Mouse (Mus musculus): ENCODE results near the gene Cldn4. TPM values are rescaled to one million over a fixed set of nuclear protein-coding genes. Genes with fewer than 3 reads are reported as not detected.
"Not testable (repeated sequence)": the region's sequence is repeated elsewhere in the genome, so short reads cannot be mapped to it uniquely, and the experiment has no call there.

Gene Cldn4
- total RNA-seq, 1 experiment, result 150 TPM

DNA sequence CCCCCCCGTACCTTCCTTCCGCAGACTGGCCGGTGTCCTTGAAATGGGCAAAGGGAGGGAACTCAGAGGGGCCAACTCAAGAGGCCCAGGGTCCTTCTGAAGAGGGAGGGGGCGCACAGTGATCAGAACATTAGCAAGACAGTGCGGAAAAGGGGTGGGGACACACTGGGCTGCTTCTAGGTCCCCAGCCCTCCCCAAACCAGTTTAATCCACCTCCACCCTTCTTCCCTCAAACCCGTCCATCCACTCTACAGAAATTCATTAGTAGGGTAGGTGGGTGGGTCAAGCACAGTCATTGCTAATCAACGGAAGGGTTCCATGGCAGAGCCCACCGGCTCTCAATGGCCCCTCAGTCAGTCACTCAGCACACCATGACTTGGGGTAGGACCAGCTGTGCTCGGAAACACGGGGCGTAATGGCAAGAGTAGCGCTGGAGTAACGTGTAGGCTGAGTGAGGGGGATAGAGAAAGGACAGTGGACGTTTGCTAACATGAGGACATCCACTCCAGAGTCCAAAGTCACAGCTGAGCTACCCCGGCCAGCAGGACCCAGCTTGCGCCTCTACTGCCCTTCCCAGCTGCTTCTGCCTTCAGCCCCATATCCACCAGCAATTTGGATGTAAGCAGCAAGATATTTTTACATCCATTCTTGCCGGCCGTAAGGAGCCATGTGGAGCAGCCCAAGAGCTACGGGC is 1.3 kb downstream of the Cldn4 start:
- DNase-seq (ENCODE audit: low read depth, low spot score), result no peak
- peak overlapping the region; percentile 84 for H3K27ac ChIP-seq (ENCODE audit: insufficient read depth, low read depth, low read length, poor library complexity, severe bottlenecking)
- H3K9me3 ChIP-seq (ENCODE audit: control insufficient read depth, insufficient read depth, low read depth, low read length), result no peaks in the 10 kb centered on the region
- no peak for TF ChIP-seq MAFK (IDR thresholded peaks at IDR 0.05; ENCODE audit: insufficient read depth, low read depth, low read length)
- TF ChIP-seq CHD2 (IDR thresholded peaks at IDR 0.05; ENCODE audit: low read depth, low read length), result no peak
- TF ChIP-seq ZC3H11A (IDR thresholded peaks at IDR 0.05; ENCODE audit: borderline replicate concordance, low read depth, low read length), result no peak
- TF ChIP-seq ZNF384 (IDR thresholded peaks at IDR 0.05; ENCODE audit: low read depth, low read length), result no peak
- TF ChIP-seq HCFC1 (IDR thresholded peaks at IDR 0.05; ENCODE audit: borderline replicate concordance, insufficient read depth, low read length), result no peak
- H3K9ac ChIP-seq (ENCODE audit: insufficient read depth, low read depth, low read length, poor library complexity, severe bottlenecking), result peak overlapping the region; percentile 69
- peaks cover 12 to 42% of the 10 kb centered on the region in 2 experiments; a peak in 3 of 4 replicates for H3K4me1 ChIP-seq (ENCODE audit: control insufficient read depth in 2 of 2, insufficient read depth in 2 of 2, low read length in 2 of 2, poor library complexity in 1 of 2)
- H3K4me3 ChIP-seq (ENCODE audit: insufficient read depth in 1 of 2, low read depth in 1 of 2, low read length in 2 of 2, poor library complexity in 1 of 2, severe bottlenecking in 1 of 2), result peak overlapping the region; percentile 66 to 82
- H3K36me3 ChIP-seq (ENCODE audit: control insufficient read depth, insufficient read depth, low read length, poor library complexity, severe bottlenecking), result peaks cover 12% of the 10 kb centered on the region; the same call in 1 of the 2 replicates
- in situ Hi-C loops (cut with MboI; ENCODE audit: low sequenced_read_pairs in 2 of 2, unreplicated experiment in 2 of 2), result no loop called here

DNA sequence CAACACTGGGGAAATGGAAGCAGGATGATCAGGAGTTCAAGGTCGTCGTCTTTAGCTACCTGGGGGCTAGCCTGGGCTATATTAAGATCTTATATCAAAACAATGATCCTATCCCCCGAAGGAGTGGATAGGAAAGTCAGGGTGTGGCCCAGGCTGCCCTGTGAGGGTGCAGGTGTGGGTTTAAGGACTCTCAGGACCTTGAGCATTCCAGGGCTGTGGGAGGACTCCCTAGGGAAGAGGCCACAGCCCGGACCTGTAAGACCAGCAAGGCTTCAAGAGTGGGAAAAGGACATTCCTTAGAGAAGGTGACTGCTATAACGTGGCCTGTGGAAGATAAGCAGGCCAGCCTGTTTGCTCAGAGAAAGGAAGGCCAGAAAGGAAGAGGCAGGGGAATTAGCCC is 2.6 kb downstream of the Cldn4 start:
- Histone ChIP-seq H3K9ac (ENCODE audit: insufficient read depth, low read depth, low read length, poor library complexity, severe bottlenecking) (peak overlapping the region; percentile 50), H3K4me3 (ENCODE audit: insufficient read depth in 1 of 2, low read depth in 1 of 2, low read length in 2 of 2, poor library complexity in 1 of 2, severe bottlenecking in 1 of 2) (peak overlapping the region in 1 of 2 experiments; percentile 66; a peak in 2 of 4 replicates), H3K9me3 (ENCODE audit: control insufficient read depth, insufficient read depth, low read depth, low read length) (no peaks in the 10 kb centered on the region), H3K4me1 (ENCODE audit: control insufficient read depth in 2 of 2, insufficient read depth in 2 of 2, low read length in 2 of 2, poor library complexity in 1 of 2) (peaks cover 12 to 40% of the 10 kb centered on the region in 2 experiments; a peak in 3 of 4 replicates), H3K27ac (ENCODE audit: insufficient read depth, low read depth, low read length, poor library complexity, severe bottlenecking) (peak overlapping the region; percentile 95), H3K36me3 (ENCODE audit: control insufficient read depth, insufficient read depth, low read length, poor library complexity, severe bottlenecking) (peaks cover 14% of the 10 kb centered on the region; the same call in 1 of the 2 replicates)
- TF ChIP-seq MAFK (IDR thresholded peaks at IDR 0.05; ENCODE audit: insufficient read depth, low read depth, low read length) (no peak), CHD2 (IDR thresholded peaks at IDR 0.05; ENCODE audit: low read depth, low read length) (no peak), HCFC1 (IDR thresholded peaks at IDR 0.05; ENCODE audit: borderline replicate concordance, insufficient read depth, low read length) (no peak), ZNF384 (IDR thresholded peaks at IDR 0.05; ENCODE audit: low read depth, low read length) (no peak), ZC3H11A (IDR thresholded peaks at IDR 0.05; ENCODE audit: borderline replicate concordance, low read depth, low read length) (no peak)
- no peak for DNase-seq (ENCODE audit: low read depth, low spot score)
- in situ Hi-C loops (cut with MboI; ENCODE audit: low sequenced_read_pairs in 2 of 2, unreplicated experiment in 2 of 2), result no loop called here

DNA sequence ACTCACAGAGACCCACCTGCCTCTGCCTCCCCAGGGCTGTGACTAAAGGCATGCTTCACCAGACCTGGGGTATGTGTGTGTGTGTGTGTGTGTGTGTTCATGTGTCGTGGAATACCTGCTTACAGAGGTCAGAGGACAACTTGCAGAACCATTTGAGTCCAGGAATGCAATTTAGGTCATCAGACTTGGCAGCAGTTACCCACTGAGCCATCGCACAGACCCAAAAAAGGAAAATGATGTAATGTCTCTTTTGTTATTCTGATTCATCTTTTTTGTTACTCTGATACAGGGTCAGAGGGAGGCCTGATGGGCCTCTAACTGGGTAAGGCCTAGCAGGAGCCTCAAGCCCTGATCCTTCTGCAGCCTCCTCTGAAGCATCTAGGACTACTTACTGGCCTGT is 4.0 kb downstream of the Cldn4 start:
- no peak for DNase-seq (ENCODE audit: low read depth, low spot score)
- H3K36me3 ChIP-seq (ENCODE audit: control insufficient read depth, insufficient read depth, low read length, poor library complexity, severe bottlenecking), result peaks cover 14% of the 10 kb centered on the region; the same call in 1 of the 2 replicates
- no peak for TF ChIP-seq HCFC1 (IDR thresholded peaks at IDR 0.05; ENCODE audit: borderline replicate concordance, insufficient read depth, low read length)
- 0 out of 2 replicates have a peak, but pooled peaks have one; percentile 5 for TF ChIP-seq MAFK (IDR thresholded peaks at IDR 0.05; ENCODE audit: insufficient read depth, low read depth, low read length)
- peaks cover 12 to 33% of the 10 kb centered on the region in 2 experiments; a peak in 3 of 4 replicates for H3K4me1 ChIP-seq (ENCODE audit: control insufficient read depth in 2 of 2, insufficient read depth in 2 of 2, low read length in 2 of 2, poor library complexity in 1 of 2)
- in situ Hi-C loops (cut with MboI; ENCODE audit: low sequenced_read_pairs in 2 of 2, unreplicated experiment in 2 of 2), result no loop called here
- H3K9ac ChIP-seq (ENCODE audit: insufficient read depth, low read depth, low read length, poor library complexity, severe bottlenecking), result peak overlapping the region; percentile 52
- peak overlapping the region; percentile 98 for H3K27ac ChIP-seq (ENCODE audit: insufficient read depth, low read depth, low read length, poor library complexity, severe bottlenecking)
- H3K4me3 ChIP-seq (ENCODE audit: insufficient read depth in 1 of 2, low read depth in 1 of 2, low read length in 2 of 2, poor library complexity in 1 of 2, severe bottlenecking in 1 of 2), result peak overlapping the region; percentile 7 to 35; a peak in 2 of 4 replicates
- H3K9me3 ChIP-seq (ENCODE audit: control insufficient read depth, insufficient read depth, low read depth, low read length), result no peaks in the 10 kb centered on the region

DNA sequence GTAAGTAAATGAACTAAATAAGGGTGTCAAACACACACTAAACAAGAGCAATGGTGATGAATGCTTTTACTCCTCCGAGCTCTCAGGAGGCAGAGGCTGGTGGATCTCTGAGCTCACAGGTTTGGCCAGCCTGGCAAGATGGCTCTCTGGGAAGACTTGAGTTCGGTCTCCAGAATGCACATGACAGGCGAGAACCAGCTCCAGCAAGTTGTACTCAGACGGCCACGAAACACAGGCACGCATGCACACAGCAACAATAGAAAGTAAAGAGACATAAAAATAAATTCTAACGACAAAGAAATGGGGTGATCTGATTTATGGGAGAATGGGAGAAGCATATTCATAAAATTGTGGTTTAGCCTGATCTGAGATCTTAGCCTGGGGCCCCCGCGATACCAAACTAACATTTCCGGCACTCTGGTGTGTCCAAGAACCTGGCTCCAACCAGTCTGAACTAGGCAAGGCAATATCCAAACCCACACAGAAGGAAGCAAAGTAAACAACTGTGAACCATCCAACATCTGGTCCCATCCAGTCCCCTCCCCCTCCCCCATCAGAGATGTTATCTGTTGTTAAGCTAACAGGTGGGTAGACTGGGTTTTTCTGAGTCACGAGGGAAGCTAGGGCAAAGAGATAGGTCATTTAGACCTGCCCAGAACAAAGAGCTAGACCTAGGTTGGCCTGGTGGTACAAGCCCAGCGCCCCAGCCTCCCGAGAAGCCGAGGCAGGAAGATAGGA is 5.1 kb downstream of the Cldn4 start:
- Histone ChIP-seq H3K4me3 (ENCODE audit: insufficient read depth in 1 of 2, low read depth in 1 of 2, low read length in 2 of 2, poor library complexity in 1 of 2, severe bottlenecking in 1 of 2) (peak overlapping the region in 1 of 2 experiments; percentile 28; a peak in 1 of 4 replicates), H3K27ac (ENCODE audit: insufficient read depth, low read depth, low read length, poor library complexity, severe bottlenecking) (peak overlapping the region; percentile 98), H3K9ac (ENCODE audit: insufficient read depth, low read depth, low read length, poor library complexity, severe bottlenecking) (peak overlapping the region; percentile 73), H3K36me3 (ENCODE audit: control insufficient read depth, insufficient read depth, low read length, poor library complexity, severe bottlenecking) (peaks cover 14% of the 10 kb centered on the region; the same call in 1 of the 2 replicates), H3K4me1 (ENCODE audit: control insufficient read depth in 2 of 2, insufficient read depth in 2 of 2, low read length in 2 of 2, poor library complexity in 1 of 2) (peaks cover 9 to 31% of the 10 kb centered on the region in 2 experiments; a peak in 3 of 4 replicates), H3K9me3 (ENCODE audit: control insufficient read depth, insufficient read depth, low read depth, low read length) (no peaks in the 10 kb centered on the region)
- DNase-seq (ENCODE audit: low read depth, low spot score), result peak; percentile 97
- TF ChIP-seq ZNF384 (IDR thresholded peaks at IDR 0.05; ENCODE audit: low read depth, low read length) (no peak), CHD2 (IDR thresholded peaks at IDR 0.05; ENCODE audit: low read depth, low read length) (peak; percentile 36), HCFC1 (IDR thresholded peaks at IDR 0.05; ENCODE audit: borderline replicate concordance, insufficient read depth, low read length) (no peak)
- in situ Hi-C loops (cut with MboI; ENCODE audit: low sequenced_read_pairs in 2 of 2, unreplicated experiment in 2 of 2), result no loop called here

DNA sequence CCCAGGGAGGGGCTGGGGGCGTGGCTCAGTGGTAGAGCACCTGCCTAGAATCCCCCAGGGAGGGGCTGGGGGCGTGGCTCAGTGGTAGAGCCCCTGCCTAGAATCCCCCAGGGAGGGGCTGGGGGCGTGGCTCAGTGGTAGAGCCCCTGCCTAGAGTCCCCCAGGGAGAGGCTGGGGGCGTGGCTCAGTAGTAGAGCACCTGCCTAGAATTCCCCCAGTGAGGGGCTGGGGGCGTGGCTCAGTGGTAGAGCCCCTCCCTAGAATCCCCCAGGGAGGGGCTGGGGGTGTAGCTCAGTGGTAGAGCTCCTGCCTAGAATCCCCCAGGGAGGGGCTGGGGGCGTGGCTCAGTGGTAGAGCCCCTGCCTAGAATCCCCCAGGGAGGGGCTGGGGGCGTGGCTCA is 7.2 kb downstream of the Cldn4 start:
- H3K27ac ChIP-seq (ENCODE audit: insufficient read depth, low read depth, low read length, poor library complexity, severe bottlenecking); in situ Hi-C loops (cut with MboI; ENCODE audit: low sequenced_read_pairs in 2 of 2, unreplicated experiment in 2 of 2); H3K4me3 ChIP-seq (ENCODE audit: insufficient read depth in 1 of 2, low read depth in 1 of 2, low read length in 2 of 2, poor library complexity in 1 of 2, severe bottlenecking in 1 of 2); H3K9me3 ChIP-seq (ENCODE audit: control insufficient read depth, insufficient read depth, low read depth, low read length); DNase-seq (ENCODE audit: low read depth, low spot score); H3K9ac ChIP-seq (ENCODE audit: insufficient read depth, low read depth, low read length, poor library complexity, severe bottlenecking): not testable (repeated sequence)
- Histone ChIP-seq H3K36me3 (ENCODE audit: control insufficient read depth, insufficient read depth, low read length, poor library complexity, severe bottlenecking) (peaks cover 23% of the 10 kb centered on the region; the same call in 1 of the 2 replicates), H3K4me1 (ENCODE audit: control insufficient read depth in 2 of 2, insufficient read depth in 2 of 2, low read length in 2 of 2, poor library complexity in 1 of 2) (peaks cover 9 to 31% of the 10 kb centered on the region in 2 experiments; a peak in 3 of 4 replicates)

All from ES-E14 (cell line).